Mouse (Mus musculus): Measurements from ENCODE around the gene Oscp1. TPM values are rescaled to one million over a fixed set of nuclear protein-coding genes. Genes with fewer than 3 reads are reported as not detected.
"Not testable (repeated sequence)": the region's sequence is repeated elsewhere in the genome, so short reads cannot be mapped to it uniquely, and the experiment has no call there.

The Oscp1 gene
- total RNA-seq, 2 experiments from 2014 or later: 54.5 TPM

- no peak for DNase-seq (ENCODE audit: low spot score in 2 of 2)
Observed at GRCm38 (mm10) chr4:126081601-126082000, 23.2 kb downstream of the Oscp1 start.

- DNase-seq (ENCODE audit: low spot score in 2 of 2): no peak
Observed at GRCm38 (mm10) chr4:126083021-126083420, 24.7 kb downstream of the Oscp1 start.

GRCm38 (mm10) chr4:126084382-126084781, 26.0 kb downstream of the Oscp1 start:
- DNase-seq (ENCODE audit: low spot score in 2 of 2): no peak

GRCm38 (mm10) chr4:126085996-126086576, 27.7 kb downstream of the Oscp1 start:
- DNase-seq (ENCODE audit: low spot score in 2 of 2): peak; percentile 78 to 82

GRCm38 (mm10) chr4:126090101-126090847, 31.9 kb downstream of the Oscp1 start:
- DNase-seq (ENCODE audit: low spot score in 2 of 2): no peak

- DNase-seq (ENCODE audit: low spot score in 2 of 2): no peak
Observed at GRCm38 (mm10) chr4:126090848-126091124, 32.4 kb downstream of the Oscp1 start.

GRCm38 (mm10) chr4:126091873-126092272, 33.5 kb downstream of the Oscp1 start:
- DNase-seq (ENCODE audit: low spot score in 2 of 2): no peak

GRCm38 (mm10) chr4:126095622-126096430, 37.5 kb downstream of the Oscp1 start:
- not testable (repeated sequence) for DNase-seq (ENCODE audit: low spot score in 2 of 2)

GRCm38 (mm10) chr4:126096464-126097111, 38.2 kb downstream of the Oscp1 start, which contains the start of gene Lsm10:
Gene Lsm10, plus strand, starts transcription at chr4:126096623.
- peak; percentile 94 to 97 for DNase-seq (ENCODE audit: low spot score in 2 of 2)

- no peak for DNase-seq (ENCODE audit: low spot score in 2 of 2)
Observed at GRCm38 (mm10) chr4:126097711-126098253, 39.4 kb downstream of the Oscp1 start.

GRCm38 (mm10) chr4:126099365-126099764, 41.0 kb downstream of the Oscp1 start:
- no peak for DNase-seq (ENCODE audit: low spot score in 2 of 2)

- no peak for DNase-seq (ENCODE audit: low spot score in 2 of 2)
Observed at GRCm38 (mm10) chr4:126100764-126101163, 42.4 kb downstream of the Oscp1 start.

GRCm38 (mm10) chr4:126102061-126102841, 43.9 kb downstream of the Oscp1 start:
- DNase-seq (ENCODE audit: low spot score in 2 of 2): peak; percentile 40 to 44

- peak; percentile 84 to 85 for DNase-seq (ENCODE audit: low spot score in 2 of 2)
Observed at GRCm38 (mm10) chr4:126103057-126103581, 44.8 kb downstream of the Oscp1 start.

- DNase-seq (ENCODE audit: low spot score in 2 of 2): peak; percentile 90 to 95
Observed at GRCm38 (mm10) chr4:126103590-126104068, 45.3 kb downstream of the Oscp1 start, which contains the start of gene Stk40. Gene Stk40, plus strand, starts transcription at chr4:126103957.

- DNase-seq (ENCODE audit: low spot score in 2 of 2): peak; percentile 33 to 44
Observed at GRCm38 (mm10) chr4:126104261-126105075, 46.1 kb downstream of the Oscp1 start.

- DNase-seq (ENCODE audit: low spot score in 2 of 2): no peak
Observed at GRCm38 (mm10) chr4:126105131-126105783, 46.9 kb downstream of the Oscp1 start.

GRCm38 (mm10) chr4:126108061-126108740, 49.8 kb downstream of the Oscp1 start:
- DNase-seq (ENCODE audit: low spot score in 2 of 2): no peak
